Mouse (Mus musculus) brown adipose tissue, adult 24 weeks (tissue): ENCODE results near the gene Ang4. TPM values are rescaled to one million over a fixed set of nuclear protein-coding genes. Genes with fewer than 3 reads are reported as not detected.
"Not testable (repeated sequence)": the region's sequence is repeated elsewhere in the genome, so short reads cannot be mapped to it uniquely, and the experiment has no call there.

ENCODE experiments used
- H3K27ac ChIP-seq: fragments of 200-500 bp; replicated peaks from 2 replicates; pipeline ENCODE4 v1.5.1; 2012; ENCODE audit warnings: low read depth, mild to moderate bottlenecking, low read length
- H3K4me1 ChIP-seq: fragments of 200-500 bp; 2 replicates; pipeline ENCODE4 v1.6.1; 2012; ENCODE audit warnings: low read length, mixed read lengths; ENCODE audit not compliant: control insufficient read depth, insufficient read depth, insufficient read length
- H3K4me3 ChIP-seq: fragments of 200-500 bp; 2 replicates; pipeline ENCODE4 v1.5.1; 2012; ENCODE audit warnings: low read depth, mild to moderate bottlenecking, low read length, moderate library complexity; ENCODE audit not compliant: insufficient read depth
- polyA plus RNA-seq: library from polyadenylated mRNA; stranded (reverse); fragments of >200 nt; gene quantifications from 2 replicates; pipeline ENCODE4 v1.2.4, GENCODE M21; 2012; ENCODE audit not compliant: missing spikeins, insufficient read depth, insufficient read length

Ang4 gene
- polyA plus RNA-seq, result not detected in 2 replicates

DNA sequence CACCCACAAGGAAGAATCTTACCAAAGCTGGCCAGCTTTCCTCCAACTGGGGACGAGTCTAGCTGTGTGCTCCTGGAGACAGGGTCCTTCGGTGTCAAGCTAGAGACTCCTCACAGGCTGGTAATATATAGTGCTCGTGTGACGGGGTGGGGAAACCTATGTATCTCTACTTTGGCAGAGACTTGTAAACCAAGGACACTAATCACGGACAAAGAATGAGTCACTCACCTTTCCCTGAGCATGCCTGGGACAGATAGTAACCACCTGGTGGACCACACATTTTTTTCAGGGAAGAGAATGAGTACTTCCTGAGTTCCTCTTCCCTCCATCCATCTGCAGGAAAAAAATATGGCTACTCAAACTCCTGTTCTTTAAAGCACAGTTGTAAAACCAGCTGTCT is at the start of gene Ang4:
Gene Ang4, minus strand, starts transcription at position 101 of the 400 bp plus-strand sequence.
- Histone ChIP-seq H3K27ac (no peak within 1 kb of the TSS), H3K4me3 (no peak within 1 kb of the TSS), H3K4me1 (no peaks in the 10 kb centered on the region)

DNA sequence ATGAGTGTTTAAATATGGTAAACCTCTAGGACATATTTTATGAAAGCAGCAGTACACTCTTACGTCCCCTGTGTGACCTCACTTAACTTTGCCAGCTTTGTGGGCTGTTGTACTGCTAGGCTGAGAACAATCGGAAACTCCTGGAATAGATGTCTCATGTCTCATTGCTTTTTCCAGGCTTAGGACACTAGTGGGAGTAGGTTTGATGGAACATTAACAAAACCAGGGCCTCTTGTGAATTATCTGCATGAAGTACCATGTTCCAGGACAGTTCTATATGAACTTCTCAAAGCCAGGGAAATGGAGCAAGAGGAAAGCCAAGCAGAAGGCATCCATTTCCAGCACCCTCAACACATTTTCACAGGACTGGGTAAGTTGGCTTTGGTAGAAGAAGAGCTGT is 26.4 kb upstream of the Ang4 start, which contains the start of gene AY358078:
Gene AY358078, plus strand, starts transcription at position 301 of the 400 bp plus-strand sequence.
- H3K4me3 ChIP-seq, result no peak within 1 kb of the TSS
- no peaks in the 10 kb centered on the region for H3K4me1 ChIP-seq

DNA sequence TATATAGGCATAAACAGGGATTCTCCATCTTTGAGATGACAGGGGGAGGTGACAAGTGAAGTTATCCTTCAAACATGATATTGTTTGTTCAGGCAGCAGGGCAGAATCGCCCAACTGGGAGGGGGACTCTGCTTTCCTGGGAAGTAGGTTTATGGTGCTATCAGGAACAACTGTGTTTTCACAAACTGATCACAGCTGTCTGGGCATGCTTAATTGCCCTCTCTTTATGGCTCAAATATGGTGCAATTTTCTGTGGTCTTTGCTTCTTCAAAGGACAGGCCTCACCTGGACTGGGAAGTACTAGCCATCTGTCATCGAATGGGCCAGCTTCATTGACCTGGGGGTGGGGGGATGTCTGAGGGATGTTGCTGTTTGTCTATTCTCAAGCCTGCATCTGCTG is 20.7 kb upstream of the Ang4 start:
- no peaks in the 10 kb centered on the region for H3K4me1 ChIP-seq
- H3K4me3 ChIP-seq, result no peak overlapping the region
- H3K27ac ChIP-seq, result no peak overlapping the region

More for the DNA sequence above, 26.4 kb upstream of the Ang4 start, which contains the start of gene AY358078:
- no peak within 1 kb of the TSS for H3K27ac ChIP-seq

DNA sequence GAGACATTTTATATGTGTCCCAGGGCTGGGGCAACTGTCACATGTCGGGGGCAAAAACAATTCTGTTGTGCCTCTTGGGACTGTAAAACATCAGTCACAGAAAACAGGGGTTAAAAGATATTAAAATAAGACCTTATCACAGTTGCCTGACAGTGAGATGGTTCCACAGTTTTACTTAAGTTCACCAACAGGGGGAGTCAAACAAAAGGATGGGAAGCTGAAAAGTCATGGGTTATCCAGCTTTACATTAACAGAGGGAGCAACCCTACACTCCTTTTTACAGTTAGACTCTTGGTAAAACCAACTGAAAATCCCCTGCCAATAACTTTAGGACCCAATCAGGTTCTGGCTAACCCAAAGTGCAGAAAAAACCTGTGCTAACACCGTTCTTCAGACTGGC is 15.8 kb upstream of the Ang4 start:
- Histone ChIP-seq H3K4me3 (no peak overlapping the region), H3K27ac (no peak overlapping the region), H3K4me1 (no peaks in the 10 kb centered on the region)

DNA sequence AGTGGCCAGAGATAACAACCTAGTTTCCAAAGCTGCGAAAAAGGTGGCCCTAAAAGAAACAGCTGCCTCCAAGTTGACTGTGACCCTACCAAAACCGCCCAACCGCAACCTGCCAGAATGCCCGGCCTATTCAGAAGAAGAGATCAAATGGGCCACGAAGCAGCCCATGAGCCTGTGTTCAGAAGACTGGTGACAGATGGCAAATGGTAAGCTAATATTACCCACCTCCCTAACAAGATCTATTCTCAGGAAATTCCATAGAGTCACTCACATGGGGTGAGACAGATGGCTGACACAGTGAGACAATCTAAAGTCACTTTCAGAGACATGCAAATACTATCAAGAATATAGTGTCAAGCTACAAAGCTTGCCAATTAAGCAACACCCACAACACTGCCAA is 13.7 kb upstream of the Ang4 start:
- Histone ChIP-seq H3K27ac (no peak overlapping the region), H3K4me1 (no peaks in the 10 kb centered on the region), H3K4me3 (no peak overlapping the region)

DNA sequence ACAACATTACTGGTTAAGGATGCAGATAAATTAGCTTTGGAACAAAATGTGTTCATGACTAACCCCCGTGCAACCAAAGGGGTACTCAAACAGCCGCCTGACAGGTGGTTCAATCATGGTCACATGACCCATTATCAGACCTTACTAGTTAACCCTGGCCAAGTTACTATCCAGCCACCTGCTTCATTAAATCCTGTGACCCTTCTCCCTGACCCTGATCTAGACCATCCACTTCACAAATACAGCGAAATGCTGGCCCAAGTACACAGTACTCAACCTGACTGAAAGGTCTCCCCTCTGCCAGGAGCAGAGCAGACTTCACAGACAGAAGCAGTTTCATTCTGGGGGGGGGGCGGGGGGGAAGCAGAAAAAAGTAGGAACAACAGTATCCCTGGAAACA is 12.9 kb upstream of the Ang4 start:
- Histone ChIP-seq H3K4me1 (no peaks in the 10 kb centered on the region), H3K27ac (no peak overlapping the region), H3K4me3 (no peak overlapping the region)

DNA sequence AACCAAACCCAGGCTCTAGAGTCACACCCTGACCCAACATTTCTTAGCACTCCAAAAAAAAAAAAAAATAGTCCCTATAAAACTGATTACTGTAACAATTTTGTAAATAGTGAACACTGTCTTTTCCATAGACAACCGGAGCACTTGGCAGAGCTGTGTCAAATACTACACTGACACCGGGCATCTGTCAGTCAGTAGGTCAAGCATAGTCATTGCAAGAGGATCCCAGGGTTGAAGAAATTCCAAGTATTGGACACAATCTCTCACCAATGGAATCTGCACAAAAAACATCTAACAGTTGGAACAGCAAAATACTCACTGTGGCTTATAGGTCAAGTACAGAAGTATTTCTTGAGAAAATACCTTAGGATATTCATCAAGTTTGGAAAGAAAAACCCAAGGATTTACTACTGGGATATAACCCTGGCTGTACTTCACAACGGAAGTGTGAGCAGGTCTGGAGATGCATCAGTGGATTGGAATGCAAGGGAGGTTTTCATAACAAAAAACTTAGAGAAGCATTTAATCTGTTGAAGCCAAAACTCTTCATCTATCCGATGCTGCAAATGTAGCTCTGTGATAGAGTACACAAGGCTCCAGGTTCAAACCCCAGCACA is 5.6 kb upstream of the Ang4 start:
- Histone ChIP-seq H3K4me3 (no peak overlapping the region), H3K4me1 (no peaks in the 10 kb centered on the region), H3K27ac (no peak overlapping the region)

DNA sequence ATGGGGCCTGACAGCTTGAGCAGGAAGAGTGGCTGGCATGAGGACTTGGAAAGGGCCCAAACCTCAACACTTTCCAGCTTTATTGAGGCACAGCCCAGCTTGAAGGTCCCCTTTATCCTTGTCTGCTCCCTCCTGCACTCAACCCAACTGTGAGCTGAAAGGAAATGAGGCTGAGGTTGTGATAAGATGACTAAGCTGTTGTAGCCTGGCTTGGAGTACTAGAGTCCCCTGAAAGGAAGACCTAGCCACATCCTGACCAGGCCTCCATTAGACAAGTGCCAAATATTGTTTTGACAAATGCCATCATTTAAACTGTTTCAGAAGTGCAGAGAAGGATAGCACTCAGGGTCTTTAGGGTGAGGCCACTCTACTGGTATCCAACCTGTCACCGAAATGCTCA is 4.4 kb upstream of the Ang4 start:
- Histone ChIP-seq H3K27ac (no peak overlapping the region), H3K4me3 (no peak overlapping the region), H3K4me1 (no peaks in the 10 kb centered on the region)

DNA sequence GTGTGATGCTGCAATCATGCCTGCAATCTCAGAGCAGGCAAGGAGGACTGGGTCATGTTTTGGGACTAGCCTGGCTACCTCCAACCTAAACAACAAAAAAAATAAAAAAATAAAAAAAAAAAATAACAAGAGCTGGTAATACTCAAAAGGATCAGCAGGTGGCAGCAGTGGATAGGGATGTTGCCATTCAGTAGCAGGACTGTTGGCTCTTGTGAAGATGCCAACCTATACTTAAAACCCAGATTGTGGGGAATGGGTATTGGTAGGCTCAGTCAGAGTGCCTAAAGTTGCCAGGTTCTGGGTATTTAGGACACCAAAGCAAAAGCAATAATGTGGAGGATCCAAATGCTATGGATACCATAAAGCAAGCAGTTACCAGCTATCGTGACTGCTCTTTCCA is 2.0 kb downstream of the Ang4 start:
- not testable (repeated sequence) for H3K4me1 ChIP-seq, H3K4me3 ChIP-seq, H3K27ac ChIP-seq

DNA sequence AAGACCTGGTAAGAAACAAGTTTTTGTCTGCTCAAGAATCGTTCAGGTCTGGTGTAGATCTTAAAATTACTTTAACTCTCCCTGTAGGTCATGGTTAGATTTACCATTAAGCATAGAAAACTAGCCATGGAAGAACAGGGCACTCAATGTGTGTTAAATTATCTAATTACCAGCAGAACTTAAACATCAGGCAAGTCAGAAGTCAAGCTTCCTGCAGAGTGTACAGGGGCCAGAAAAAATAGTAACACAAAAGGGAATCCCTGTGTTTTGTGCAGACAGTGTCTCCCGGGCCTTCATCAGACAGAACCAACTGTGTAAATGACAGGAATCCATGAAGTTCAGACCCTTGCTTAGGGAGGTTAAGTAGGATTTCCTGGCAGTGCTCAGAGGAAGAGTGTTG is 17.4 kb downstream of the Ang4 start:
- no peaks in the 10 kb centered on the region for H3K4me1 ChIP-seq
- H3K4me3 ChIP-seq, result no peak overlapping the region
- H3K27ac ChIP-seq, result no peak overlapping the region

DNA sequence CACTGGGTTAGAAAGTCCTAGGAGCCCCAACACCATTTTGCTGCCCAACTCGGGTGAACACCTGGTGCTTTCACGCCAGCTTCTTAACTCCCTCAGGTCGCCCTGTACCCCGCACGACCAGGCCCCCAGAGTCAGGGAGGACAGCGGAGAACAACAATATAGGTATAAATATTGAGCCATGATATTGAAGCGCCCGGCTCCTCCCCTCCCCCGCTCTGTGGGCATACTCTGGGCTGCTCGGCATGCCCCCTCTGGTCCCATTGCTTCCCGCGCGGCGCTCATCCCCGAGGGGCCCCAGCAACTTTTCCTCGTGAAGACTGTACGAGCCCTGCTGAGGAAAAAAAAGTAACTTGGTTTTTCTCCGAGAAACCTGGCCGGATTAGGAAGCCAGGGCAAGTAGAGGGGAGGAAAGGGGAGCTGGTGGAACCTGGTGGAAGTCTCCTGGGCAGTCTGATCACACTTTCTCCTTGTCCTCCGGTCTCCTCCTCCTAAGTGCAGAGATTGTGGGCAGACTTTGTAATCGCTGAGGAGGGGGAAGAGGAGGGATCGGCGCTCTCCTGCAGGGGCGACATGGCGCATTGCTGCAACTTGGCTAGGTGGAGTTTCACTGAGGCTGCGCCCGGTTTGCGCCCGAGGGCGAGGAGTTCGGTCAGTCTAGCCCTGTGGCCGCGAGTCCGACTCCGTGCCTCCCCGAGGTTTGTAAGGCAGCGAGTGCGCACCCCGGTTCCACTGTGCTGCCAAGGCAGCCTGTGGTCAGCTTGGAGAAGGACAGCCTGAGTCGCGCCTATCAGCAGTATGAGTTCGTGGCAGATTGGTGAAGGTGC is 32.8 kb downstream of the Ang4 start:
- no peak overlapping the region for H3K27ac ChIP-seq
- H3K4me1 ChIP-seq, result no peaks in the 10 kb centered on the region
- H3K4me3 ChIP-seq, result no peak overlapping the region

DNA sequence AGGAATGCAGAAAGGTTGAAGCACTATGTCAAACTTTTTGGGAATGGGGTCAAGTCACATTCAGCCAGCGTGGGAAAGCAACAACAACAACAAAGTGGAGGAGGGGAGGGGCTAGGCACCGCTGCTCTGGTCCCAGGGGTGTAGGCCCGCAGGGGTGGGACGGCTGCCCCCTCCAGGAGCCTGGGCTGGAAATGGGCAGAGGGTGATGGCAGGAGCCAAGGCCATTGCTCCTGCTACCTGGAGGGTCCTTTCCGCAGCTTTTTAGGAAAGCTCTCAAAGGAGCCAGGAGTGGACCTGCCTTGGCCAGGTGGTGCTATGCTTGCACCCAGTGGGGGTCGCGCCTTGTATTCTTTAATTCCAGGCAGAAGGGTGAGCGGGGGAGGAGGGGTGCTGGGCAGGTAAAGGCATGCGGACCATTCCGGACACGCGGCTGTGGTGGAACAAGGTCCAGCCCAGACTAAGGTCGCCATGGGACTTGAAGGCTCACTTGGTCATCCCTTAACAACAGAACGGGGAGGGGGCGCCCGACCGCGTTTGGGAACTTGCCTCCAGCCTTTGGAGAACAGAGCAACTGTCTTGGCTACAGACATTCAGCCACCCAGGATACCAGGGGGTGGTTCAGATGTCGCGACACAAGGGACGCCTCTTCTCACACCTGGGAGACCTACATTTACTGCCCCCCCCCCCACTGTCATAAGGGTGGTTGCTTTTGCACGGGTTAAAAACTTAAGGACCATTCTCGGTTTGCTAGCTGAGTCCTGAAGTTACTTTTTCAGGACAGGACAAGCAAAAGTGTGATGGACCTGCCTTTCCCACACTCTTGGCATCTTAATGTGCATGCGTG is 34.0 kb downstream of the Ang4 start:
- Histone ChIP-seq H3K4me1 (no peaks in the 10 kb centered on the region), H3K4me3 (no peak overlapping the region), H3K27ac (no peak overlapping the region)

DNA sequence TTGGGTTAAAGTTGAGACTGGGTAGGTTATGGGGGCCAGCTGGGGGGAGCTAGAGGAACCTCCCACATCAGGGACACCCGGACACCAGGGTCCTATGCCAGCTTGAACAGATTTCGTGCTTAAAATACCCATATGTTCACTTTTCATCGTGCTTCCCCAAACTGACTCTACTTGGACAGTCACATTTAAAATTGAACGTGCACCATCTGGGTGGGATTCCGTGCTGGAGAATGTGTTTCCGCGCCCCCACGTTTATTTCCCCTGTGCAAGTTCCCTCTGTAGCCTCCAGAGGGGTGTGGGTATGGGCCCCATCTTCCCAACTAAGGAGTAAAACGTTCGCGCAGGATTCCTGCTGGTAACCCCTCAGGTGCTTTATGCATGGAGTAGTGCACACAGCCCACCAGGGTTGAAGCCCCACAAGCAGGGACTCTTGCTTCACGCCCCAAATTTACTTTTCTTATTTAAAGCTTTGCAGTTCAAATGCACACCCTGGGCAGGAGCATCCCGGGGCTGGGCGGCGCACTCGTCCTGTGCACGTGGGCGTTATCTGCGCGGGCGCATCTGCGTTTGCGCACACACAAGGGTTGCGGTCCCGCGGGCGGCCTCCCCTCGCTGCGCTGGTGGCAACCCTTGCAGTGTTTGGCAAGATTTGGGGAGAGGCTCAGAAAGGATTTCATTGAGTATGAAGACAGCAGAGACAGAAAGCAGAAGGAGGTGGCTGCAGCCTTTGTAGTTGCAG is 34.8 kb downstream of the Ang4 start:
- Histone ChIP-seq H3K4me1 (no peaks in the 10 kb centered on the region), H3K4me3 (no peak overlapping the region), H3K27ac (no peak overlapping the region)

DNA sequence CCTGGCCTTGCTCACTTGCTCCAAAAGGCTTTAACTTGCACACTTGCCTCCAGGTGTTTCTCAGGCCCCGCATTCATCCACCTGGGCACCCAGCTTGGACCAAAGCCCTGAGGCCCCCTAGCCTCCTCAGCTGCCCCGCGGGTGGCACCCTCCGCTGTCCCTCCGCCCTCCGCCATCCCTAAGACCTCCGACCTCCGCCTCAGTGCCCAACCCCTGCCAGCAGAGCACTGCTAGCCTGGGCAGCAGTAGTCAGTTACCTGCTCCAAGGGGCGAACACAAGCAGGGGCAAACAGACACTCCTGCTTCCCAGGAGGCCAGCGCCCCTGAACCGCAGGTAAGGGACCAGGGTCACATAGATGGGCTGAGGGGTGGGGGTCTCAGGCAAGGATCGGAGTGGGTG is 35.4 kb downstream of the Ang4 start:
- Histone ChIP-seq H3K27ac (no peak overlapping the region), H3K4me3 (no peak overlapping the region), H3K4me1 (no peaks in the 10 kb centered on the region)

DNA sequence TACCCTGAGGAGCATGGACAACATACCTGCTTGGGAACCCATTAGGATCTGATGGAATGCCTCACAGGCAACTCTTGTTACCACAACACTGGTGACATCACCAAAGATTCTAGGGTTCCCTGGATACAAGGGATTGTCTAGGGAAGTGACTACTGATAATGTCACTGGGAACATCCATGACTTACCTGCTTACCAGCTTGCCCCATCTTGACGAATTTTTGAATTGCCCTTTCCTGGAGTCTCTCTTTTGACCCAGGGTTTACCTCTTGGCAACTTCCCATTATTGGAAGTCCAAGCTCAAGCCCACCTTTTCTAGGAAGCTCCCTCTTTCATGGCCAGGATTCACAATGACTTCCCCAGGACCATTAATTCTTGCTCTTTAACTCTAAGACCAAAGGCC is 56.3 kb downstream of the Ang4 start, which contains the start of gene Gm5800:
Gene Gm5800, minus strand, starts transcription at position 101 of the 400 bp plus-strand sequence.
- H3K4me1 ChIP-seq, result no peaks in the 10 kb centered on the region

More for the DNA sequence above, 56.3 kb downstream of the Ang4 start, which contains the start of gene Gm5800:
- Histone ChIP-seq H3K27ac (no peak within 1 kb of the TSS), H3K4me3 (no peak within 1 kb of the TSS)
